Mouse (Mus musculus) cortical plate, adult 2 months (tissue): Measurements from ENCODE around the gene Ccdc127.

Source experiments
- CTCF ChIP-seq: fragments of 200-500 bp; IDR thresholded peaks from 2 replicates; pipeline ENCODE4 v1.5.1; 2011; ENCODE audit warnings: mild to moderate bottlenecking, control low read depth, low read length; ENCODE audit not compliant: insufficient read depth; ENCODE audit errors: extremely low read depth
- POLR2A ChIP-seq: fragments of 200-500 bp; IDR thresholded peaks from 2 replicates; pipeline ENCODE4 v1.6.1; 2011; ENCODE audit warnings: mild to moderate bottlenecking, low read length, control low read depth; ENCODE audit not compliant: insufficient read depth; ENCODE audit errors: extremely low read depth

DNA sequence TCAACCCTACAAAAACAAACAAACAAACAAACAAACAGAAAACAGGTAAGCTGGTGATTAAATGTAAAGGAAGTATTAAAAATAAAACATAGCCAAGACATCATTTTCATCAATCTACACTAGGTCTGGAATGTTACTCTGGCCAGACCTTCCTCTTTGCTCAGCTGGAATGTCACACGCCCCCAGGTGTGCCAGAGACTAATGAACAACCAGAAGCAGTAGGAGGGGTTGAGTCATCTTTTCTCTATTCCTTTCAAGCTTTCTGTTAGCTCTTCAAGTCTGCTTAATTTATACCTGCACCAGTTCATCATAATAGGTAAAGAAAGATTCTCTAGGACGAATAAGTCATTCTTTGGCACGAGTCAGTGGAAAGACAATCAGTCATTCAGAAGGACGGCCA is 33.7 kb upstream of the Ccdc127 start:
- no peak for TF ChIP-seq CTCF
- no peak for TF ChIP-seq POLR2A
